Mouse (Mus musculus) gastrocnemius, postnatal 10 days (tissue): ENCODE measurements around the gene Them5. TPM values are rescaled to one million over a fixed set of nuclear protein-coding genes. Genes with fewer than 3 reads are reported as not detected.
A peak's percentile ranks its signal among the peaks of the same experiment; 100 is the strongest.

Experiments used
- DNase-seq: peaks from one replicate; pipeline ENCODE4 v3.0.0; 2021; ENCODE audit warnings: mixed read lengths
- total RNA-seq, 2 experiments: library from RNA; stranded (reverse); gene quantifications; 2 replicates each; pipeline ENCODE4 v1.2.3; 2021

Them5 gene
- total RNA-seq, 2 experiments from 2014 or later = not detected

- no peak for DNase-seq
These were observed 30.1 kb downstream of the Them5 start for GRCm38 (mm10) chr3:94372038-94372437.

- DNase-seq = no peak
These were observed 30.7 kb downstream of the Them5 start, which contains the start of gene Rorc for GRCm38 (mm10) chr3:94372641-94373040. Rorc (plus strand) TSS chr3:94372794.

- no peak for DNase-seq
These were observed 31.2 kb downstream of the Them5 start for GRCm38 (mm10) chr3:94373090-94373489.

GRCm38 (mm10) chr3:94373597-94374011, 31.7 kb downstream of the Them5 start:
- DNase-seq = peak; percentile 38

GRCm38 (mm10) chr3:94374636-94375035, 32.7 kb downstream of the Them5 start:
- no peak for DNase-seq

- DNase-seq = no peak
These were observed 33.2 kb downstream of the Them5 start for GRCm38 (mm10) chr3:94375146-94375545.

GRCm38 (mm10) chr3:94375861-94376260, 34.0 kb downstream of the Them5 start:
- DNase-seq = no peak

- DNase-seq = no peak
These were observed 35.4 kb downstream of the Them5 start for GRCm38 (mm10) chr3:94377028-94377923.

- no peak for DNase-seq
These were observed 38.1 kb downstream of the Them5 start for GRCm38 (mm10) chr3:94379831-94380510.

GRCm38 (mm10) chr3:94382308-94382707, 40.4 kb downstream of the Them5 start:
- no peak for DNase-seq

GRCm38 (mm10) chr3:94383476-94383875, 41.6 kb downstream of the Them5 start:
- no peak for DNase-seq

- DNase-seq = no peak
These were observed 44.8 kb downstream of the Them5 start for GRCm38 (mm10) chr3:94386671-94387070.

GRCm38 (mm10) chr3:94387391-94387790, 45.5 kb downstream of the Them5 start:
- no peak for DNase-seq

- no peak for DNase-seq
These were observed 46.1 kb downstream of the Them5 start for GRCm38 (mm10) chr3:94388047-94388446.

GRCm38 (mm10) chr3:94389420-94389819, 47.5 kb downstream of the Them5 start:
- no peak for DNase-seq

- DNase-seq = no peak
These were observed 49.1 kb downstream of the Them5 start for GRCm38 (mm10) chr3:94391001-94391400.

GRCm38 (mm10) chr3:94392128-94392527, 50.2 kb downstream of the Them5 start:
- DNase-seq = no peak

GRCm38 (mm10) chr3:94393049-94393448, 51.1 kb downstream of the Them5 start:
- DNase-seq = no peak

GRCm38 (mm10) chr3:94396336-94396735, 54.4 kb downstream of the Them5 start:
- no peak for DNase-seq

GRCm38 (mm10) chr3:94396851-94397250, 55.0 kb downstream of the Them5 start:
- DNase-seq = no peak
